Mouse (Mus musculus) bone marrow, adult 2 months (tissue): ENCODE measurements around the gene Acat3. TPM values are rescaled to one million over a fixed set of nuclear protein-coding genes. Genes with fewer than 3 reads are reported as not detected.
"Not testable (repeated sequence)": the region's sequence is repeated elsewhere in the genome, so short reads cannot be mapped to it uniquely, and the experiment has no call there.

Experiments used
- H3K27ac ChIP-seq: fragments of 200-500 bp; 2 replicates; pipeline ENCODE4 v1.5.1; 2012; ENCODE audit warnings: low read depth, mild to moderate bottlenecking, control low read depth, inconsistent platforms, low read length; ENCODE audit not compliant: control insufficient read depth, poor library complexity, insufficient read depth
- H3K4me1 ChIP-seq: fragments of 200-500 bp; 2 replicates; pipeline ENCODE4 v1.6.1; 2011; ENCODE audit warnings: low read length; ENCODE audit not compliant: control insufficient read depth, insufficient read depth
- H3K4me3 ChIP-seq: fragments of 200-500 bp; replicated peaks from 2 replicates; pipeline ENCODE3; 2011; ENCODE audit warnings: mild to moderate bottlenecking, low read depth, low read length, control low read depth; ENCODE audit not compliant: control insufficient read depth
- CTCF ChIP-seq: fragments of 200-500 bp; IDR thresholded peaks from 2 replicates; pipeline ENCODE4 v1.5.1; 2011; ENCODE audit warnings: low read length, control low read depth; ENCODE audit not compliant: control insufficient read depth, insufficient read depth
- POLR2A ChIP-seq: fragments of 200-500 bp; IDR thresholded peaks from 2 replicates; pipeline ENCODE4 v1.6.1; 2011; ENCODE audit warnings: low read depth, mild to moderate bottlenecking, control low read depth, low read length, borderline replicate concordance; ENCODE audit not compliant: control insufficient read depth
- WGBS: fragments of 180-500 bp; shearing (Covaris S2); methylation state at CpG from one replicate; pipeline ENCODE4 v1.1.7; 2018; 5-methylcytosine and 5-hydroxymethylcytosine counted together
- polyA plus RNA-seq: library from polyadenylated mRNA; stranded (reverse); fragments of >200 nt; gene quantifications from 2 replicates; pipeline ENCODE4 v1.2.4, GENCODE M21; 2011; ENCODE audit warnings: low replicate concordance; ENCODE audit not compliant: missing spikeins, insufficient read depth, insufficient read length

Gene Acat3
- polyA plus RNA-seq, 1 experiment, result 1.2 TPM

GRCm38 (mm10) chr17:12906436-12906835, 34.0 kb downstream of the Acat3 start:
- Histone ChIP-seq H3K4me3 (no peak overlapping the region), H3K27ac (no peak overlapping the region), H3K4me1 (no peaks in the 10 kb centered on the region)
- TF ChIP-seq POLR2A (no peak), CTCF (no peak)
- WGBS, result 87% methylated on average over 9 of the region's 9 CpGs

DNA sequence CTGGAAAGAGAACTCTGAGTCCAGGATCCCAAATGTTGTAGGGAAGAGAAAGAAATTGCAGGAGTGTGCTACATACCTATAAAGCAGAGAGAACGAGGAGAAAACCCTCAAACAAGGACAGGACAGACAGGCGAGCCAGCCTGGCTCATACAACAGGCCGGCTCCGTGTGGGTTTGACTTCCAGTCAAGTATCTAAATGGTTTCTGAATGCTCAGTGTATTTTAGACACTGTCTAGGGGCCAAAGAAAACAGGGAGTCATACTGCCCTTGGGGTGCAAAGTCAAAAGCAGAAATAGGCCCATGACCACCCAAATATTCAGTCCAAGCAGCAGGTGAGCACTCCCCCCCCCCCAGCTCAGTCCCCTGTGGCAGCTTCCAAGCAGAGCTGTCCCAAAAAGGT, 34.6 kb downstream of the Acat3 start:
- H3K4me1 ChIP-seq, result no peaks in the 10 kb centered on the region
- no peak for TF ChIP-seq CTCF
- TF ChIP-seq POLR2A, result no peak
- H3K27ac ChIP-seq, result no peak overlapping the region
- WGBS, result 88% methylated on average over 4 of the region's 4 CpGs
- no peak overlapping the region for H3K4me3 ChIP-seq

DNA sequence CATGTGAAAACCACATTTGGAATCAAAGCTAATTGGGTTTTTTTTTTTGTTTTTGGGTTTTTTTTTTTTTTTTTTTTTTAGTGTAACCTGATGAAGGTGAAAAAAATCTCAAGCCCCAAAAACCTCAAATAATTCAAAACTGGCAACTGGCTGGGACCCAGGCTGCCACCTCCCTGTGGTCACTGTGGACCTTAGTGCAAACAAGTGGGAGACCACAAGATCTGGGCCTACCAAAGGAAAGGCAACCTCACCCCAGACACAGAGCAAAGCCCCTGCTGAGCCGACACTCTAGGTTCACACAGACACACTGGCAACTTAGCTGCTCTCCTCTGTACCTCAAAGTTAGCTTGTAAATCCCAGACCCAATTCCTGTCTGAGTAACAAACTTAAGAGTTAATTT, 36.1 kb downstream of the Acat3 start:
- 36% methylated on average over 1 of the region's 1 CpGs for WGBS
- TF ChIP-seq POLR2A (no peak), CTCF (no peak)
- no peaks in the 10 kb centered on the region for H3K4me1 ChIP-seq
- H3K27ac ChIP-seq, result no peak overlapping the region
- no peak overlapping the region for H3K4me3 ChIP-seq

- H3K4me1 ChIP-seq, result no peaks in the 10 kb centered on the region
- WGBS, result 76% methylated on average over 12 of the region's 12 CpGs
- no peak overlapping the region for H3K27ac ChIP-seq
- no peak for TF ChIP-seq POLR2A
- no peak for TF ChIP-seq CTCF
- H3K4me3 ChIP-seq, result no peak overlapping the region
Observed at GRCm38 (mm10) chr17:12903372-12904333, 36.7 kb downstream of the Acat3 start.

DNA sequence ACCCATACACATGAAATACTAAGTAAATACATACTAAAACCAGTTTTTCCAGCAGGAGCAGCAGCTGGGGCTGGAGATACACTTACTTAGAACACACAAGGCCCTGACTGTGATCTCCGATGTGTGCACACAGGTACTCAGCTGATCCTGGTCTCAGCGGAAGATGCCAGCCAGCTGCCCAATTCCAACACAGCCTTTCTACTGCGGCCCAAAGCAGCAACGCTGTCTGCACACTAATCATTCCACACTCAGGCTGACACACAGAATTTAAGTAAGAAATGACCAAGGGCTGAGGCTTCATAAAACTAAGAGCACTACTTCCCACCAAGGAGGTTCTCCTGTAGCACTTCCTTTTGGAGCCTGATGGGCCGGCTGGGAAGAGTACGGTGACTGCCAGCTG, 38.1 kb downstream of the Acat3 start:
- no peak overlapping the region for H3K27ac ChIP-seq
- no peaks in the 10 kb centered on the region for H3K4me1 ChIP-seq
- TF ChIP-seq POLR2A (no peak), CTCF (no peak)
- 96% methylated on average over 6 of the region's 6 CpGs for WGBS
- no peak overlapping the region for H3K4me3 ChIP-seq

GRCm38 (mm10) chr17:12898607-12899006, 41.8 kb downstream of the Acat3 start:
- H3K4me3 ChIP-seq, H3K27ac ChIP-seq, H3K4me1 ChIP-seq: not testable (repeated sequence)
- WGBS, result 70% methylated on average over 2 of the region's 2 CpGs

DNA sequence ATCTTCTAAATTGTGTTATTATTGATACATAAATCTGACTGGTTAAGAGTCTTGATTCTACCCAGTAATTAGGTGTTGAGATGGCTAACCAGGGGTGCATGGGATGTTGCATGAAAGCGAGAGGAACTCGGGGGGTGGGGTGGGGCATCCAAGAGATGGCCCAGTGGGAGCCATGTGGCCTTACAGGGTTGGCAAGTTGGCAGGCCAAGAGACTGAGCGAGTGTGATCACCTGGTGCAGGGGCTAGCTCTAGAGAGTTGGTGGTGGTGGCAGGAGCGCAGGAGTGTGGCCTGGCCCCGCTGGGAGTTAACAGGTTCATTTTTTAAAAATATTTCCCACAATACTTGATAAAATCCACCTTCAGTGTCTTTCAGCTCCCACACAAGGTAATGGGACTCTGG, 42.7 kb downstream of the Acat3 start:
- TF ChIP-seq POLR2A (no peak), CTCF (no peak)
- 84% methylated on average over 5 of the region's 5 CpGs for WGBS
- Histone ChIP-seq H3K4me3 (no peak overlapping the region), H3K27ac (no peak overlapping the region), H3K4me1 (no peaks in the 10 kb centered on the region)

DNA sequence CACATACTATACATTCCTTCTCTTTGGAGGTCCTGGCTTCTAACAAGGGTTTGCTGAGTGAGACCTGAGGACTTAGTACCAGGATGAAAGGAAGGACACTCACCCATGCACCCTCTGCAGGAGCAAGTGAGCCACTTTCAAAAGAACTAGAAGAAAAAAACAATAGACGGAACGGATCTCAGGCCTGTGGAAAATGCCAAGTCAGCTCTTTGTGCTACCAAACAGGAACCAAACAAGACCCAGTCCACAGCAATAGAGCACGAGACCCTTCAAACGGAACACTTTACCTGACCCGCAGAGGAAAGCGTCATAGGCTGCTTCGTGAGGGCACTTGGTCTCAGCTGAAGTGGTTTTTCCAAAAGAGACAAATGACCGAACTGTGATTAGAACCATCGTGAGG, 48.4 kb downstream of the Acat3 start:
- Histone ChIP-seq H3K27ac (no peak overlapping the region), H3K4me3 (no peak overlapping the region), H3K4me1 (no peaks in the 10 kb centered on the region)
- 85% methylated on average over 9 of the region's 9 CpGs for whole genome bisulfite sequencing
- TF ChIP-seq CTCF (no peak), POLR2A (no peak)
